Mouse (Mus musculus) forebrain, embryonic 15.5 days (tissue): ENCODE results near the gene Bean1. TPM values are rescaled to one million over a fixed set of nuclear protein-coding genes. Genes with fewer than 3 reads are reported as not detected.

ENCODE experiments used
- ATAC-seq: fragments of 200-750 bp; cut with Nextera tagmentation; replicated peaks from 2 replicates; pipeline ENCODE4 v1.8.0; 2017; ENCODE audit warnings: mild to moderate bottlenecking, moderate TSS enrichment, moderate library complexity
- H3K27ac ChIP-seq: fragments of 300-500 bp; sonication (generic); replicated peaks from 2 replicates; pipeline ENCODE4 v1.5.1; 2015; ENCODE audit warnings: mild to moderate bottlenecking, inconsistent platforms
- H3K27me3 ChIP-seq: fragments of 300-500 bp; sonication (generic); 2 replicates; pipeline ENCODE4 v1.6.1; 2015; ENCODE audit warnings: inconsistent platforms
- H3K36me3 ChIP-seq: fragments of 300-500 bp; sonication (generic); 2 replicates; pipeline ENCODE4 v1.6.1; 2015; ENCODE audit warnings: mild to moderate bottlenecking, inconsistent platforms
- H3K4me1 ChIP-seq: fragments of 300-500 bp; sonication (generic); 2 replicates; pipeline ENCODE4 v1.6.1; 2015; ENCODE audit warnings: inconsistent platforms
- H3K4me2 ChIP-seq: fragments of 300-500 bp; sonication (generic); replicated peaks from 2 replicates; pipeline ENCODE4 v1.6.1; 2015; ENCODE audit warnings: mild to moderate bottlenecking, inconsistent platforms
- H3K4me3 ChIP-seq: fragments of 300-500 bp; sonication (generic); 2 replicates; pipeline ENCODE4 v1.5.1; 2015; ENCODE audit warnings: mild to moderate bottlenecking, inconsistent platforms
- H3K9ac ChIP-seq: fragments of 300-500 bp; sonication (generic); replicated peaks from 2 replicates; pipeline ENCODE4 v1.6.1; 2015; ENCODE audit warnings: mild to moderate bottlenecking, inconsistent platforms
- H3K9me3 ChIP-seq: fragments of 300-500 bp; sonication (generic); 2 replicates; pipeline ENCODE4 v1.6.1; 2016; ENCODE audit warnings: inconsistent platforms
- WGBS: fragments of 180-500 bp; shearing (Covaris S2); methylation state at CpG from one replicate; pipeline ENCODE4 v1.1.7; 2015; ENCODE audit warnings: mixed read lengths; 5-methylcytosine and 5-hydroxymethylcytosine counted together
- polyA plus RNA-seq: library from polyadenylated mRNA; unstranded; fragments of >200 nt; fragmentation: Nextera tagmentation; extraction: Ambion mirVana; gene quantifications from 2 replicates; pipeline ENCODE4 v1.2.1, GENCODE M21; 2015

Bean1 gene
- polyA plus RNA-seq, 1 experiment from 2014 or later, result 2.1 TPM

DNA sequence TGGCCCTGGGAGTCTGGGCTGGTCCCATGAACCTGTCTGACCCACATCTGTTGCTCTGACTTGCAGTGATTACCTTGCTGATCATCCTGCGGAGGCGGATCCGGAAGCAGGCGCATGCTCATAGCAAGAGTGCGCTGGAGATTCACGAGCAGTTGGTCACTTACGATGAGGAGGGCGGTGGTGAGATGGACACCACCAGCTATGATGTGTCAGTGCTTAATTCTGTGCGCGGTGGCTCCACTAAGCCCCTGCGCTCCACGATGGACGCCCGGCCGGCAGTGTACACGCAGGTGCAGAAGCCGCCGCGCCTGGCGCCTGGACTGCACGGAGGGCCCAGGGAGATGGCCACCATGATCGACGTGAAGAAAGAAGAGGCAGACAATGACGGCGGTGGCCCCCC is 27.8 kb upstream of the Bean1 start:
- no peaks in the 10 kb centered on the region for H3K9me3 ChIP-seq
- H3K4me1 ChIP-seq, result no peaks in the 10 kb centered on the region
- H3K27ac ChIP-seq, result no peak overlapping the region
- no peak overlapping the region for H3K4me3 ChIP-seq
- no peaks in the 10 kb centered on the region for H3K27me3 ChIP-seq
- no peaks in the 10 kb centered on the region for H3K36me3 ChIP-seq
- no peak overlapping the region for H3K9ac ChIP-seq
- no peak overlapping the region for H3K4me2 ChIP-seq
- 92% methylated on average over 25 of the region's 25 CpGs for WGBS
- no peak for ATAC-seq

DNA sequence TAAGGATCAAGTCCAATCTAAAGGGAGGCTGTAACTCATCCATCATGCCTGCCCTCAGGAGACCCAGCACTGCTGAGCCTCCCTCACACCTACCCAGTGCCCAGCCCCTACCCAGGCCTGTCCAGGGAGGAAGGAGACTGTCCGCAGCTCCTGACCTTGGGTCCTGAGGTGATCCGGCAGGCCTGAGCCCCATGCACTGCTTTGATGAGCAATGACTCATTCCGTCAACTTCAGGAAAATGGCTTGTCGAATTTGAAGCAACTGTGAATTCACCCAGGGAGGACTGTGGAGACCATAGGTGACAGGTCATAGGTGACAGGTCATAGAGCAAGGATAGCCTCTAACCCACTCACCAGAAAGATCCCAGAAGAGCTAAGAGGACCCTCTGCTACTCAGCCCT is 26.9 kb upstream of the Bean1 start:
- H3K4me1 ChIP-seq, result no peaks in the 10 kb centered on the region
- no peaks in the 10 kb centered on the region for H3K27me3 ChIP-seq
- no peaks in the 10 kb centered on the region for H3K36me3 ChIP-seq
- H3K4me2 ChIP-seq, result no peak overlapping the region
- WGBS, result 88% methylated on average over 4 of the region's 4 CpGs
- no peak for ATAC-seq
- no peak overlapping the region for H3K9ac ChIP-seq
- H3K27ac ChIP-seq, result no peak overlapping the region
- no peaks in the 10 kb centered on the region for H3K9me3 ChIP-seq
- H3K4me3 ChIP-seq, result no peak overlapping the region

DNA sequence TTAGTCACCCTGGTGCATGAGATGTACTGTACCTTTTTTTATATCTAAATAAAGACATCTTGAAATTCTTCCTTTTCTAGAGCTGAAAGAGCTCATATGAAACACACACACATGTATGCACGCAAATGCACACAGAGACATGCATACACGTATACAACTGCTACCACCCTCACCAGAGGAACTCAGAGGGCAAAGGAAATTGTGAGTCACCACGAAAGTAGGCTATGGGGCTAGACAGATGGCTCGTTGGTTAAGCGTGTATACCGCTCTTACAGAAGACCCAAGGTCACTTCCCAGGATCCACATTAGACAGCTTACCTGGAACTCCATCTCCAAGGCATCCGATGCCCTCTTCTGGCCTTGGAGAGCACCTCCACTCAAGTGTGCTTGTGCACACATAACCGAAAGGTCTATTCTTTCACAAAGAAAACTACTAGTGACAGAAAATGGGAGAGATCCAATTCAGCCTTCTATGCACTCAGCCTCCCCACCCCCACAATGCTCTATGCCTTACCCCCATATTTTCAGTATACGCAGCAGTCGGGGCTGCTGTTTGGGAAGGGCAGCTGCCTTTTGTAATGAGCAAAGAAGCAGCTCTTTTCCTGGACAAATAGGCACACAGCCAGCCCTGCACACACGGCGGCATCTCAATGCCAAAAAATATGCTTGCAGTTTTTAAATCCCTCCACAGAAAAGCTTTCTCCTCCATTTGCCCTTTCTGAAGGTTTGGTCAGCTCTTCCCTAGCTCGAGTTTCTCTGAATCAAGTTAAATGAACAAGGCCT is 25.6 kb upstream of the Bean1 start:
- Histone ChIP-seq H3K9me3 (no peaks in the 10 kb centered on the region), H3K9ac (no peak overlapping the region), H3K27me3 (no peaks in the 10 kb centered on the region), H3K36me3 (no peaks in the 10 kb centered on the region), H3K27ac (no peak overlapping the region), H3K4me1 (no peaks in the 10 kb centered on the region), H3K4me2 (no peak overlapping the region), H3K4me3 (no peak overlapping the region)
- ATAC-seq, result no peak
- WGBS, result 82% methylated on average over 13 of the region's 13 CpGs

DNA sequence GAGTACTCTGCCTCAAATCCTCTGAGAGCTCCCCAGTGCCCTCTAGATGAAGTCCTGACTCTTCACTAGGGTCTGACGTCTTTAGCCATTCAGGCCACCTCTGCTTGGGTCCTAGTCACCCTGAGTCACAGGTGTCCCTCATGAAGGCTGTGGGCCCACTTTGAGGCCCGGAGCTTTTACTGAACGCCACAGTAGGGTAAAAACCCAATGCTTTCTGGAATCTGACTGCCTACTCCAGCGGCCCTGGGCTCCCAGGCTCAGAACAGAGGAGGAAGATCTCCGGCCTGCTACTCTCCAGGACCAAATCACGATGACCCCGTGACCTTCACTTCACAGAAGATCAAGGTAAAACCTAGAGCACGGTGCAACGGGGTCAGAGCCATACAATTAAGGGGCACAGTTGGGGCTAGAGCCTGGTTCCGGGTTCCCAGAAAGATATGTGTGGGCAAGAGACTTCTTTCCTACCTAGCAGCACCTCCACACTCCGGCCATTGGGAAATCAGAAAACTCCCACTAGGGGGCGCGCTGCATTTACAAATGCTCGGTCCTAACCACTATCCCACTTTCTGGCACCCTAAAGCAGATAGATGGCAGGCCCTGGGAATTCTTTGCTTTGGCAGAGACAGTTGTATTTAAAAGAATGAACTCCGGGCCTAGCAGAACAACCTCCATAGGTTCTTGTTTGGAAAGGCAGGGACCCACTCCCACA is 24.1 kb upstream of the Bean1 start:
- H3K27me3 ChIP-seq, result no peaks in the 10 kb centered on the region
- H3K9ac ChIP-seq, result no peak overlapping the region
- 31% methylated on average over 15 of the region's 15 CpGs for WGBS
- H3K4me1 ChIP-seq, result no peaks in the 10 kb centered on the region
- no peak overlapping the region for H3K27ac ChIP-seq
- no peak overlapping the region for H3K4me3 ChIP-seq
- H3K36me3 ChIP-seq, result no peaks in the 10 kb centered on the region
- H3K4me2 ChIP-seq, result no peak overlapping the region
- peak; percentile 90 for ATAC-seq
- H3K9me3 ChIP-seq, result no peaks in the 10 kb centered on the region

DNA sequence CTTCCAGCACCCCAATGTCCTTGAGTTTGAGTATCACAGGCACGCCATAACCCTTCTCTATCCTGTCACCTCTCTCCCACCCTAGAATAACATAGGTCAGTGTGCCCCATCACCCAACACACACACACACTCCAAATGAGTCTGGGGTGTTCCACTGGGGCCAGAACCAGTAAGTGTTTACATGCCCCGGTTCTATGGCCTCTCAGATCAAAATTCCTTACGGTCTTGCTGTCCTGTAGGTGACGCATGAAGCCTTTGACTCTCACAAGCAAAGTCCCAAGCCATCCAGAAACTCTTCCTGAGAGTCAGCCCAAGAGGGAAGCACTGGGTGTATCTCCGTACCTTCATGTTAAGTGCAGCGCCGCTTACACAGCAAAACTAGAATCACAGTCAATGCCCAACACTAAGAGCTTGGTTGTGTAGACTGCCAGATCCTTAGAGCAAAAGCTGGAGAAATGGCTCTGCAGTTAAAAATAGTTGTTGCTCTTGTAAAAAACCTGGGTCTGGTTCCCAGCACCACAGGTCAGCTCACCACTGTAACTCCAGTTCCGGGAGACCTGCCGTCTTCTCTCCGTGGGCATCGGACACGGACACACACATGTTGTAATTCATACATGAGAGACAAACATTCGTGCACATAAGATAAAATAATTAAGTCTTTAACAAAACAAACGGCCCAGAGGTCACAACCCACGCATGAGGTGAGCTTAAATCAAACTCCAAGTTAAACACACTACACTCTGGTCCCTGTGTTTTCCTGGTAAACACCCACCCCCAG is 23.3 kb upstream of the Bean1 start:
- no peak overlapping the region for H3K9ac ChIP-seq
- no peaks in the 10 kb centered on the region for H3K27me3 ChIP-seq
- no peaks in the 10 kb centered on the region for H3K36me3 ChIP-seq
- H3K9me3 ChIP-seq, result no peaks in the 10 kb centered on the region
- no peaks in the 10 kb centered on the region for H3K4me1 ChIP-seq
- peak; percentile 44; the same call in 1 of the 2 replicates for ATAC-seq
- H3K4me3 ChIP-seq, result no peak overlapping the region
- H3K27ac ChIP-seq, result no peak overlapping the region
- no peak overlapping the region for H3K4me2 ChIP-seq
- WGBS, result 93% methylated on average over 15 of the region's 15 CpGs

DNA sequence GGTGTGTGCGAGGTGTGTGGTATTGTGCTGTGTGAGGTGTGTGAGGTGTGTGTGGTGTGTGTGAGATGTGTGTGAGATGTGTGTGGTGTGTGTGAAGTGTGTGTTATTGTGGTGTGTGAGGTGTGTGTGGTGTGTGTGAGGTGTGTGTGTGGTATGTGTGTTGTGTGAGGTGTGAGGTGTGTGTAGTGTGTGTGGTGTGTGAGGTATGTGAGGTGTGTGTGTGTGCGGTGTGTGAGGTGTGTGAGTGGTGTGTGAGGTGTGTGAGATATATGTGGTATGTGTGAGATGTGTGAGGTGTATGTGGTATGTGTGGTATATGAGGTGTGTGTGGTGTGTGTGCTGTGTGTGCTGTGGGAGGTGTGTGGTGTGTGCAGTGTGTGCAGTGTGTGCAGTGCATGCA is 22.3 kb upstream of the Bean1 start:
- Histone ChIP-seq H3K4me2 (no peak overlapping the region), H3K36me3 (no peaks in the 10 kb centered on the region), H3K4me1 (no peaks in the 10 kb centered on the region), H3K4me3 (no peak overlapping the region), H3K27ac (no peak overlapping the region), H3K27me3 (no peaks in the 10 kb centered on the region), H3K9ac (no peak overlapping the region), H3K9me3 (no peaks in the 10 kb centered on the region)
- ATAC-seq, result peak; percentile 35; the same call in 1 of the 2 replicates
- 98% methylated on average over 2 of the region's 2 CpGs for WGBS

DNA sequence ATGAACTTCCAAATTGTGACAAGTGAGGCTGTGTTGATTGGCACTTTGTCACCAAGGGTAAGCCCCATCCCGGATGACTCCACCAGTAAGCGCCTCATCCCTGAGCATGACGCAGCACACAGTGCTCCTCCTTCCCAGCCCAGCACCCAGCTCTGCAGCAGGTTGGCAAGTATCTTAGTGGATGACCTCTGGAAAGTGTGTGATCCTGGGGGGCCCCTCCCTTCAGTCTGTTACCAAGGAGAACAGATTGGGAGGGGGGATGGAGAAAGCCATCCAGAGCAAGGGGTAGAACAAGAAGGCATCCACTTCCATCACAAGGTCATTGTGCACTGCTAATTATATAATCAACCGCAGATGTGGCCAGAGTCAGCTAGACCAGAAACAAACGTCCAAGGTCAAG is 9.5 kb upstream of the Bean1 start:
- Histone ChIP-seq H3K27me3 (no peaks in the 10 kb centered on the region), H3K4me3 (no peak overlapping the region), H3K27ac (no peak overlapping the region), H3K36me3 (no peaks in the 10 kb centered on the region), H3K9ac (no peak overlapping the region), H3K4me1 (no peaks in the 10 kb centered on the region), H3K9me3 (no peaks in the 10 kb centered on the region), H3K4me2 (no peak overlapping the region)
- no peak for ATAC-seq
- 74% methylated on average over 5 of the region's 5 CpGs for WGBS

DNA sequence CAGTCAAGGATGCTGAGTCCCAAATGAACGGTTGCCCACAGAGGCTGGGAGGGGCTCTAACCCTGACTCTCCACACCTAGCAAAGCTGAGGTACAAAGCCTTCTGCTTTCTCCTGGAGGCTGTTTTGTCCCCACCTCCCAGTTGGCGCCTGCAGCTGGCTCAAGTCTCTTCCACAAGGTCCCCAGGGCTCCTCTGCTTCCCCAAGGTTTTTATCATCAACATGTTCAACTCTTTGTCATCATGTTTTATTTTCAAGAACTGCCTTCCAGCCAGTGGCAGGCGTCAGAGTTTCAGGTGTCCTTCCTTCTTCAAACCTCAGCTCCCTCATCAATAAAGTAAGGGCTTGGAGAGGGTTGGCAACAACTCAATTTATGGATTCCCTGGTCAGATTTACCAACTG is 781 bp upstream of the Bean1 start:
- ATAC-seq, result no peak
- no peaks in the 10 kb centered on the region for H3K9me3 ChIP-seq
- no peak overlapping the region for H3K9ac ChIP-seq
- H3K4me3 ChIP-seq, result no peak overlapping the region
- H3K27ac ChIP-seq, result no peak overlapping the region
- peaks cover 30% of the 10 kb centered on the region for H3K27me3 ChIP-seq
- H3K36me3 ChIP-seq, result no peaks in the 10 kb centered on the region
- no peak overlapping the region for H3K4me2 ChIP-seq
- WGBS, result 72% methylated on average over 3 of the region's 3 CpGs
- H3K4me1 ChIP-seq, result peaks cover 10% of the 10 kb centered on the region

DNA sequence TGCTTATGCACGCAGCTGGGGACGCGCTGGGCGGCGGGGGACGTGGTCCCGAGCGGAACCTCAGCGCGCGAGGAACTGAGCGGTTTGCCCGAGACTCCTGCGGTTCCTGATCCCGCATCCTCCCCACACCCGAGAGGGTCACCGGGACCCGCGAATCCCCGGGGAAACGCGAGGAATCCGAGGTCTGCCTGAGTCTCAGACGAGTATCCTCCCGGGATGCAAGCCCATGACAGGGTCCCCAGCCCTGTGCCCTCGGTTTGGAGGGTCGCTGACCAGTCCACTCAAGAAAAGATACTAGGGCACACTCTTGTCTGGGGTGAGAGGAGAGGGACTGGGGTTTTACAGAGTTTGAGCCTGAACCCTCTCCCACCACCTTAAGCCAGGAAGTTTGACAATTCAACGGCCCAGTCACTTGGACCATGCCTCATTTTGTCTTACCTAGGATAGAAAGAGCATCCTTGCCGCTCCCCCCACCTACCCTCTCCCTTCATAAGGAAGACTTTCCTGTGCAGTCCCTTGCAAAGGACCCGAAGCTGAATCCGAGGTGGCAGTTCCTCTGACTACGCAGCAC is 893 bp downstream of the Bean1 start:
- Histone ChIP-seq H3K27me3 (peaks cover 30% of the 10 kb centered on the region), H3K4me3 (peak overlapping the region; percentile 60), H3K36me3 (no peaks in the 10 kb centered on the region), H3K27ac (no peak overlapping the region), H3K4me1 (peaks cover 10% of the 10 kb centered on the region), H3K9me3 (no peaks in the 10 kb centered on the region), H3K9ac (peak overlapping the region; percentile 71), H3K4me2 (peak overlapping the region; percentile 78)
- WGBS, result 4% methylated on average over 32 of the region's 32 CpGs
- ATAC-seq, result no peak; the same call in 1 of the 2 replicates

DNA sequence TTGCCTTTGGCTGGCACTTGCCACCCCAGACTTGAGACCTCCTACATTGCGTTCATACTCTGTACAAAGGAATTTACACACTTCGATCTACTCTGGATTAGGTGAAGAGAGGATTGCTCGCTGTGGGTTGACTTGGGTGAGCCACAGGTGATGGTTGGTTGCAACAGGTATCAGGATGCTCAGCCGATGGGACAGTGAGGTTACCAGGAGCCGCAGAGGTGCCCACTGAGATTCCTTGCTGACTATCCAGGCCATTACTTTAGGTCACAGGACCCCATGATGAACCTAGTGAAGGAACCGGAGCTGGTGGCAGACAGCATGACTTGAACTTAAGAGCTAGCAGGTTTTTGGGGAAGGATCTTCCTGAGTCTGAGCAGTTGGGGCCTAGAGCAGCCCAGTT is 2.2 kb downstream of the Bean1 start:
- no peak overlapping the region for H3K4me3 ChIP-seq
- no peak overlapping the region for H3K9ac ChIP-seq
- no peak overlapping the region for H3K4me2 ChIP-seq
- ATAC-seq, result no peak
- H3K9me3 ChIP-seq, result no peaks in the 10 kb centered on the region
- H3K36me3 ChIP-seq, result no peaks in the 10 kb centered on the region
- no peak overlapping the region for H3K27ac ChIP-seq
- peaks cover 30% of the 10 kb centered on the region for H3K27me3 ChIP-seq
- H3K4me1 ChIP-seq, result peaks cover 10% of the 10 kb centered on the region
- 90% methylated on average over 6 of the region's 6 CpGs for WGBS

DNA sequence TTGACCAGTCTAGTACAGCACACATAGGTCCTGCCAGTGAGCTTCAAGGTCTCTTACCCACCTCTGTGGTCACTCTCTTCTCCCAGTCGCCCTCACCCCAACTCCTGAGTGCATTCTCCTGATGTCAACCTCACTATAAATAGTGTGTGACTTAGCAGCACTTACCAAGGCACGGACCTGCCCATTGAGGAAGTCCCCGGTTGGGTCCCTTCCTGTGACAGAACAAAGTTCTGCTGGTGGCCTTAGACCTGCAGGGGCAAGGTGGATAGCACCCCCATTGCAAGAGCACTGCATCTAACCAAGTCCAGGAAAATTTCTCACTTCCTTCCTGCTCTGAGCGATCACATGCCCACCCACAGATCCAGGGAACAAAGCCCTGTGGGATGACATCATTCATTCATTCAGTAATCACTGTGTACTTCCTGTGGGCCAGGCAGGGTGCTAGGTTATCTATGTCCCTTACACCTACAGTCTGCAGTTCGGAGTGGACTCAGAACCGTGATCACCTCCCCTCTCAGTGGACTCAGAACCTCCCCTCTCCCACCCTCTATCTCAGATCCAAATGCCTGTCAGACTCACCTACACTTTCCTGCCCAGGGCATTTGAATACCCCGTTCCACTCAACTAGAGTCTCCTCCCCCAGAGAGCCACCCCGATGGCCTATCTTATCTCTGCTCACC is 5.7 kb downstream of the Bean1 start:
- H3K4me1 ChIP-seq, result peaks cover 4% of the 10 kb centered on the region
- peaks cover 26% of the 10 kb centered on the region for H3K27me3 ChIP-seq
- 75% methylated on average over 8 of the region's 8 CpGs for WGBS
- no peak overlapping the region for H3K4me3 ChIP-seq
- ATAC-seq, result no peak
- H3K9me3 ChIP-seq, result no peaks in the 10 kb centered on the region
- no peaks in the 10 kb centered on the region for H3K36me3 ChIP-seq
- H3K9ac ChIP-seq, result no peak overlapping the region
- no peak overlapping the region for H3K27ac ChIP-seq
- H3K4me2 ChIP-seq, result no peak overlapping the region
